Mouse (Mus musculus) liver, postnatal 0 days (tissue): Measurements from ENCODE around the gene Nop2. TPM values are rescaled to one million over a fixed set of nuclear protein-coding genes. Genes with fewer than 3 reads are reported as not detected.

Experiments used
- ATAC-seq: fragments of 200-750 bp; cut with Nextera tagmentation; 2 replicates; pipeline ENCODE4 v1.8.0; 2017; ENCODE audit warnings: mild to moderate bottlenecking, moderate library complexity
- DNase-seq: peaks from one replicate; pipeline ENCODE4 v3.0.0-alpha.2; 2016
- H3K27ac ChIP-seq: fragments of 300-500 bp; sonication (generic); 2 replicates; pipeline ENCODE4 v1.5.1; 2014; ENCODE audit warnings: antibody characterized with exemption, moderate library complexity, mild to moderate bottlenecking, low read depth
- H3K27me3 ChIP-seq: fragments of 300-500 bp; sonication (generic); 2 replicates; pipeline ENCODE4 v1.6.1; 2014; ENCODE audit warnings: low read length, control low read depth, mixed read lengths; ENCODE audit not compliant: insufficient read depth
- H3K36me3 ChIP-seq: fragments of 300-500 bp; sonication (generic); replicated peaks from 2 replicates; pipeline ENCODE4 v1.6.1; 2014; ENCODE audit warnings: mild to moderate bottlenecking, control low read depth, low read length, moderate library complexity, mixed read lengths; ENCODE audit not compliant: insufficient read depth
- H3K4me1 ChIP-seq: fragments of 300-500 bp; sonication (generic); 2 replicates; pipeline ENCODE4 v1.6.1; 2014; ENCODE audit warnings: antibody characterized with exemption, mild to moderate bottlenecking, control low read depth; ENCODE audit not compliant: insufficient read depth
- H3K4me2 ChIP-seq: fragments of 300-500 bp; sonication (generic); 2 replicates; pipeline ENCODE4 v1.6.1; 2014; ENCODE audit warnings: low read depth, mild to moderate bottlenecking, low read length, moderate library complexity, mixed read lengths
- H3K4me3 ChIP-seq: fragments of 300-500 bp; sonication (generic); 2 replicates; pipeline ENCODE4 v1.5.1; 2014; ENCODE audit warnings: low read depth, low read length
- H3K9ac ChIP-seq: fragments of 300-500 bp; sonication (generic); replicated peaks from 2 replicates; pipeline ENCODE4 v1.6.1; 2014; ENCODE audit warnings: mild to moderate bottlenecking, moderate library complexity
- H3K9me3 ChIP-seq: fragments of 300-500 bp; sonication (generic); 2 replicates; pipeline ENCODE4 v1.6.1; 2016; ENCODE audit warnings: mild to moderate bottlenecking, control low read depth, low read length, mixed read lengths
- CTCF ChIP-seq: sonication (generic); IDR thresholded peaks from 2 replicates; pipeline ENCODE4 v1.5.1; 2016; ENCODE audit warnings: antibody characterized with exemption, low read depth
- EP300 ChIP-seq: IDR thresholded peaks from 2 replicates; pipeline ENCODE4 v1.6.1; 2016; ENCODE audit warnings: antibody characterized with exemption, low read depth, mild to moderate bottlenecking
- WGBS: fragments of 180-500 bp; shearing (Covaris S2); extraction: QIAGEN DNeasy Blood & Tissue Kit; methylation state at CpG from one replicate; pipeline ENCODE4 v1.1.7; 2014; ENCODE audit not compliant: insufficient replicate concordance; 5-methylcytosine and 5-hydroxymethylcytosine counted together
- polyA plus RNA-seq: library from polyadenylated mRNA; unstranded; fragments of >200 nt; fragmentation: Nextera tagmentation; extraction: Ambion mirVana; gene quantifications from 2 replicates; pipeline ENCODE4 v1.2.1, GENCODE M21; 2015

Gene Nop2
- polyA plus RNA-seq, 1 experiment from 2014 or later = 23.2 TPM

GRCm38 (mm10) chr6:125096279-125096596 is 35.5 kb upstream of the Nop2 start:
- no peaks in the 10 kb centered on the region for H3K27me3 ChIP-seq
- peaks cover 28% of the 10 kb centered on the region for H3K36me3 ChIP-seq
- peak overlapping the region; percentile 98 for H3K4me2 ChIP-seq
- peak overlapping the region; percentile 97 for H3K9ac ChIP-seq
- ATAC-seq = peak; percentile 35
- peaks cover 36% of the 10 kb centered on the region for H3K4me1 ChIP-seq
- no peak for DNase-seq
- peak overlapping the region; percentile 99 for H3K4me3 ChIP-seq
- WGBS = under 1% methylated on average over 19 of the region's 32 CpGs
- TF ChIP-seq CTCF = no peak
- TF ChIP-seq EP300 = no peak
- no peaks in the 10 kb centered on the region for H3K9me3 ChIP-seq
- H3K27ac ChIP-seq = peak overlapping the region; percentile 96

GRCm38 (mm10) chr6:125096597-125097345 is 34.9 kb upstream of the Nop2 start:
- Histone ChIP-seq H3K4me3 (peak overlapping the region; percentile 99), H3K9ac (peak overlapping the region; percentile 97), H3K27me3 (no peaks in the 10 kb centered on the region), H3K4me1 (peaks cover 36% of the 10 kb centered on the region), H3K9me3 (no peaks in the 10 kb centered on the region), H3K36me3 (peaks cover 34% of the 10 kb centered on the region), H3K27ac (peak overlapping the region; percentile 96), H3K4me2 (peak overlapping the region; percentile 98)
- DNase-seq (peak; percentile 74), ATAC-seq (peak; percentile 49)
- WGBS = under 1% methylated on average over 28 of the region's 44 CpGs
- TF ChIP-seq EP300 (no peak), CTCF (0 out of 2 replicates have a peak, but pooled peaks have one; percentile 1)

DNA sequence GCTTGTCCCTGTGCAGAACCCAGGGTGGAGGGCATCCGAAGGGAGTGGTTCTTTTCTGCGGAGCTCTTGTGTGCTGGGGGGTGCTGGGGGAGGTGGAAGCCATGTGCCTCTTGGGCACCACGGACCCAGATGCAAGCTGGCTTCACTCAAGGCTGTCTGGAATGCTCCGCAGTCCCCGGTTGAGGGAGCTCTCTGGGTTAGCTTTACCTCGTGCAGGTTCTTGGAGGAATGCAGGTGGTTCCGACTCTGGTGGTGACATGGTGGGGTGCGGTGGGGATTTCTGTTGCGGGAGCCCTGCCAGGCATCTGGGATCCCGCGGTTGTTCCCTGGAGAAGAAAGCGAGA is 34.4 kb upstream of the Nop2 start:
- H3K4me2 ChIP-seq = peak overlapping the region; percentile 98
- H3K27ac ChIP-seq = peak overlapping the region; percentile 96
- WGBS = 1% methylated on average over 12 of the region's 12 CpGs
- peak overlapping the region; percentile 99 for H3K4me3 ChIP-seq
- H3K9ac ChIP-seq = peak overlapping the region; percentile 97
- no peaks in the 10 kb centered on the region for H3K9me3 ChIP-seq
- no peak for TF ChIP-seq EP300
- TF ChIP-seq CTCF = no peak
- peaks cover 36% of the 10 kb centered on the region for H3K4me1 ChIP-seq
- H3K27me3 ChIP-seq = no peaks in the 10 kb centered on the region
- ATAC-seq (peak; percentile 1; the same call in 1 of the 2 replicates), DNase-seq (no peak)
- peaks cover 39% of the 10 kb centered on the region for H3K36me3 ChIP-seq

GRCm38 (mm10) chr6:125097951-125098350 is 33.8 kb upstream of the Nop2 start:
- WGBS = 37% methylated on average over 8 of the region's 8 CpGs
- H3K4me1 ChIP-seq = peaks cover 37% of the 10 kb centered on the region
- H3K4me3 ChIP-seq = peak overlapping the region; percentile 99
- no peaks in the 10 kb centered on the region for H3K27me3 ChIP-seq
- peaks cover 45% of the 10 kb centered on the region for H3K36me3 ChIP-seq
- H3K9me3 ChIP-seq = no peaks in the 10 kb centered on the region
- H3K4me2 ChIP-seq = peak overlapping the region; percentile 98
- peak overlapping the region; percentile 1; the same call in 1 of the 2 replicates for H3K27ac ChIP-seq
- ATAC-seq (no peak), DNase-seq (no peak)
- H3K9ac ChIP-seq = peak overlapping the region; percentile 97
- TF ChIP-seq EP300 (no peak), CTCF (no peak)

DNA sequence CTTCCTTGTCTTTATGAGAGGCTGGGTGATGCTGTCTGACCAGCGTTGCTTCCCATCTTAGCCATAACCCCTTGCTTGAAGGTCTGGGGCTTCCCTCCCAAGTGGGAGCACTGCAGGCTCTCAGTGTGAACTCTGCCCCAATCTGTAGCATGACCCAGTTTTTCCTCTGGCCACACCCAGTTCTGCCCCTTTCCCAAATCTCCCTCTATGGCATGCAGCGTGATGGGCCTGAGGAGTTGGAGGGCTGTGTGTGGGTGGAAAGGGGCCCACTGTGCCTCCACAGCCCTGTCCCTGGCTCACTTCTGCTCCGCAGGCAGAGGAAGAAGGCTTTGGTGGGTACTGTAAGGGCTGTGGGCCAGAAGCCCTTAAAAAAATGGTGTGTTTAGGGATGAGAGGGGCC is 33.2 kb upstream of the Nop2 start:
- DNase-seq (no peak), ATAC-seq (no peak)
- peaks cover 39% of the 10 kb centered on the region for H3K4me1 ChIP-seq
- TF ChIP-seq EP300 (no peak), CTCF (no peak)
- peak overlapping the region; percentile 98 for H3K4me2 ChIP-seq
- H3K4me3 ChIP-seq = peak overlapping the region; percentile 99
- H3K9ac ChIP-seq = peak overlapping the region; percentile 97
- H3K36me3 ChIP-seq = peaks cover 49% of the 10 kb centered on the region
- WGBS = 47% methylated on average over 3 of the region's 3 CpGs
- H3K27ac ChIP-seq = peak overlapping the region; percentile 49
- H3K27me3 ChIP-seq = no peaks in the 10 kb centered on the region
- no peaks in the 10 kb centered on the region for H3K9me3 ChIP-seq

- DNase-seq (no peak), ATAC-seq (no peak)
- no peaks in the 10 kb centered on the region for H3K9me3 ChIP-seq
- H3K9ac ChIP-seq = no peak overlapping the region; the same call in 1 of the 2 replicates
- TF ChIP-seq CTCF (no peak), EP300 (no peak)
- WGBS = 52% methylated on average over 5 of the region's 5 CpGs
- H3K27ac ChIP-seq = peak overlapping the region; percentile 49; the same call in 1 of the 2 replicates
- H3K4me1 ChIP-seq = peaks cover 39% of the 10 kb centered on the region
- H3K27me3 ChIP-seq = no peaks in the 10 kb centered on the region
- no peak overlapping the region for H3K4me3 ChIP-seq
- H3K36me3 ChIP-seq = peaks cover 55% of the 10 kb centered on the region
- peak overlapping the region; percentile 98 for H3K4me2 ChIP-seq
Measured at GRCm38 (mm10) chr6:125099421-125099971, 32.2 kb upstream of the Nop2 start.
